Mouse (Mus musculus): ENCODE measurements around the gene Polr1d.
A peak's percentile ranks its signal among the peaks of the same experiment; 100 is the strongest.

The Polr1d gene

DNA sequence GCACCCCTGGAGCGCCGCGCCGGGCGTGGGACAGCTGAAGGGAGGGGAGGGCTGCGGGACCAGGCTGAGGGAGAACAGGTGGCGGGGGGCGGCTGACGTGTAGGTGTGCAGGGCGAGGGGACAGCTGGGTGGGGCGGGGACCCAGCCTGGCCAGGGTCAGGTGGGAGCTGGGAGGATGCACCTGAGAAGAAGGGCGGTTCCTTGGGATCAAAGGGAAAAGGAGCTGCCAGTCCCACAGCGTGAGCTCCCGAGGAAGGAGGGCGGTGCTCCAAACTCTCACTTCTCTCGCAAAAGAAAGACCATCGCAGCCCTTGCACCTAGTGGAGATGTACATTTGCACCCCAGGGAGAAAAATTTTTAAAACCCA is at the start of gene Polr1d:
Polr1d (plus strand) TSS at position 252 of the 367 bp plus-strand sequence.
- DNase-seq (ENCODE audit: low spot score in 2 of 2), result no peak

GRCm38 (mm10) chr5:147031281-147031680 is 45.6 kb upstream of the Polr1d start:
- no peak for DNase-seq (ENCODE audit: low spot score in 2 of 2)

DNA sequence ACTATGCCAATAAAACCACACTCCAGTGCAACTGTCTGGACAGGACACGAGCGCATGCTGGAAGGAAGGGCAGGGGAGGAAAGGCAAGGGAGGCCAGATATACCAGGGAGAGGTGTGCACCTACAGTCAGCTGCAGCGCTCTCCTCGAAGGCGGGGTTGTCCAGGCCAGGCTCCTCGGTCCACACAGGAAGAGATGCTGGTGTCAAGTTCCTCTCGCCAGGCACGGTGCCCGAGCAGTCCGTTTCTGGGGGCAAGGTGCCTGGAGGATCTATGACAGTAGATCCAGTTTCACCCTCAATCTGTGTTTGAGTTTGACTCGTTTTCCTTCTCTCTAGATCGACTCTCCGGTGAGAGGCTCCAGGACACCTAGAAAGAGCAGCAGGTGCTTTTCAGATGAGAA is 43.7 kb upstream of the Polr1d start:
- no peak for DNase-seq (ENCODE audit: low spot score in 2 of 2)

- no peak for DNase-seq (ENCODE audit: low spot score in 2 of 2)
Measured at GRCm38 (mm10) chr5:147034283-147034682, 42.6 kb upstream of the Polr1d start.

- DNase-seq (ENCODE audit: low spot score in 2 of 2), result no peak
Measured at GRCm38 (mm10) chr5:147035301-147035700, 41.5 kb upstream of the Polr1d start.

- no peak for DNase-seq (ENCODE audit: low spot score in 2 of 2)
Measured at GRCm38 (mm10) chr5:147036028-147036427, 40.8 kb upstream of the Polr1d start.

- no peak for DNase-seq (ENCODE audit: low spot score in 2 of 2)
Measured at GRCm38 (mm10) chr5:147036661-147037060, 40.2 kb upstream of the Polr1d start.

GRCm38 (mm10) chr5:147037601-147038000 is 39.2 kb upstream of the Polr1d start:
- no peak for DNase-seq (ENCODE audit: low spot score in 2 of 2)

DNA sequence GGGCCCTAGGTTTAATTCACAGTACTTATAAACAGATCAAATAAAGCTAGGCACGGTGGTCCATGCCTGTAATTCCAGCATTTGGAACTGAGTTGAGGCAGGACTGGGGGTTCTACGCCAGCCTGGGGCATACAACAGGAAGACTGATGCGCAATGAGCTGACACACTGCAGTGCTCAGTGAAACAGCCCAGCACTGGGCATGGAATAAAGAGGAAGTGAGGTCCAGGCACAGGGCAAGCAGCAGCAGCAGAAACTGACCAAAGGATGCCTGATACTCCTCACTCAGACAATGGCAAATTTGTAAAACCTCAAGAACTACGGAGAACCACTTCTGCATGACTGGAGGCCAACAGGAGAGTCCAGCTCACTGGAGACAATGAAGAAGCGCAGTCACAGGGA is 37.5 kb upstream of the Polr1d start:
- DNase-seq (ENCODE audit: low spot score in 2 of 2), result no peak

DNA sequence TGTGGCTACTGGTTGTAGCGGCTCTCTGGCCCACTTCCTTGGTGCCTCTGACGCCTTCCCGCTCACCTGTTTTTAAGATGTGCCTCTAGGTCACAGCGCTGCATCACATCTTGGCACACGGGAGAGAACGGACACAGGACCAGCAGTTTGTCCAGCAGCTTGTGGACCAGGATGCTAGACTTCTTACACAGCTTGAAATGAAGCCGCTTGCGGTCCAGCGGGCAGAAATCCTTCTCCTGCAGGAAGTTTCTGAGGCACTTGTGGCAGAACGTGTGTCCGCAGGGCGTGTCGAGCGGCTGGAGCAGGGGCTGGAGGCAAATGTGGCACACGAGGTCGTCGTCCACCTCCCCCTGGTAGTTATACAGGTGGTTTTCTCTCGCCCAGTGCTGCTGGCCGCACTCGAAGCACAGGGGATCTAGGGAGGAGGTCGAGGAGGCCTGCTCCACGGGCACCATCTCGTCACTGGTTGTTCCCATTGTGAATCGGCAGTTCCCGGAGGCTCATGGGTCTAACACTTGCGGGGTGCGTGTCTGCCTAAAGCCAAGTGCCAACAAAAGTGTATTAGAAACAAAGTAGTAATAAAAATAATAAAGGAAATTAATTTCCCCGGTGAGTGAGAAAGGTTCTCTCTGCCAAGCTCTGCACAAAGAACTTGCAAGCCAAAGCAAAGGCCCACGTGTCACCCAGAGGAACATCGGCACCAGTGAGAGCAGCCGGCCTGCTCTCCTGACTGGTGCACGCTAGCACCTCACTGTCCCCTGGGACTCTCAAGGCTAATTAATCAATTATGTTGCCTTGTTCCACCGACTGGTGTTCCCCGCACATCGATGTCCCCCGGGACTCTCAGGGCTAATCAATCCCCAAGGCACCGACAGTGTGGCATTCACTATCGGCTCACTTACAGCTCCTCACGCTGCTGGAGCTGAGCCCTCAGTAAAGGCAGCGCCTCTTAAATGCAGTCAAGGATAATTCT is 34.6 kb upstream of the Polr1d start:
- no peak for DNase-seq (ENCODE audit: low spot score in 2 of 2)

DNA sequence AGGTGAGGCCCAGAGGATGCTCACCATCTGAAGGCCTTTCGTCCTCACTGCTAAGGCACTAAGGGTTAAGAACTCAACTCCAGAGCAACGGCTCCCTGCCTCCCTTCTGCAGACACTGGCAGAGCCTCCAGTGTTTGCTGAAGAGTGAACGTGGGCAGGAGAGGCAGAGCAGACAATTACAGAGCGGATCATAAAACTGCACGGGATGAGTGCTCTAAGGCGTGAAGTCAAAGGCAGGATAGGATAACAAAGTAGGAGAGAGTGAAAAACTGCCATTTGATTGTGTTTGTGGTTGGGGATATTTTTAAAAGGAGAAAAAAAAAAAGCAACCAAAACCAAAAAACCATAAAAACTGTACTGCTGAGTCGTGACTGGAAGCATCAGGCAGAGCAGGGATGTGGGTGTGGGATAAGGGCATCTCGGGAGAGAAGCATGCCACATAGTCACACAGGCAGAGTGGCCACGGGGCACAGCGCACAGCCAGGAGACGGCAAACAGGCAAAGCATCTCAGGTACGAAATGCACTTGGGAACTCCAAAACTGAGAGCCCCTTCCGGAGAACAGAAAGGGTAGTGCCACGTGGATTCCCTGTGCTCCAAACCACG is 33.5 kb upstream of the Polr1d start:
- DNase-seq (ENCODE audit: low spot score in 2 of 2), result peak in 1 of 2 experiments; percentile 51

- DNase-seq (ENCODE audit: low spot score in 2 of 2), result no peak
Measured at GRCm38 (mm10) chr5:147045311-147045710, 31.5 kb upstream of the Polr1d start.

GRCm38 (mm10) chr5:147045929-147046328 is 30.9 kb upstream of the Polr1d start:
- DNase-seq (ENCODE audit: low spot score in 2 of 2), result no peak

DNA sequence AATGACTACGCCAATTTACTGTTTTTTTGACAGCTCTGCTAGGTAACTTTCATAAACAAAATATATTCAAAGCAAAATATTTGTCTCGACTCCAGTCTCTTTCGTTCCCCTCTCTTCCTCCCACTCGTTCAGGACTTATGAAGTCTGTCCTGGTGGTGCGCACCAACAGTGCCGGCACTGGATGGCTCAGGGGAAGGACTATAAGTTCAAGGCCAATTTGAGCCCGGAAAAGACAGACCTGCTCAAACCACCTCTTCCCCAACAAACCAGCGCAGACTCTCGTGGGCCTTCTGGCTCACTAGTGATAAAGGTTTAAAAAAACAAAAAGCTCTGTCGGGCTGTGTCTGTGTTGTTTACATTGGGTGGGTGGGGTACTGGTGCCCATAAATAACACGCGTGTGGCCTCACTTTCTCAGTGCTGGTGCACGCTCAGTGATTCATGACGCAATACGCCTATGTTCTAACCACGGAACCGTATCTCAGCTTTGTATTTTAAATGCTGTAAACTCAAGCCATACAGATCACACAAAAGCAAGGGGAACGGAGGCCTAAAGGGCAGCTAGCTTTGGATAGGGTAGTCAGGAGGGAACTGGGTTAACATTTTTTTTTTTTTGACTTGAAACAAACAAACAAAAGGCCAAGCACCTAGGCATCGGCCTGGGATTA is 27.2 kb upstream of the Polr1d start:
- DNase-seq (ENCODE audit: low spot score in 2 of 2), result no peak

GRCm38 (mm10) chr5:147050816-147051499 is 25.9 kb upstream of the Polr1d start:
- no peak for DNase-seq (ENCODE audit: low spot score in 2 of 2)

GRCm38 (mm10) chr5:147051500-147052308 is 25.1 kb upstream of the Polr1d start:
- no peak for DNase-seq (ENCODE audit: low spot score in 2 of 2)

DNA sequence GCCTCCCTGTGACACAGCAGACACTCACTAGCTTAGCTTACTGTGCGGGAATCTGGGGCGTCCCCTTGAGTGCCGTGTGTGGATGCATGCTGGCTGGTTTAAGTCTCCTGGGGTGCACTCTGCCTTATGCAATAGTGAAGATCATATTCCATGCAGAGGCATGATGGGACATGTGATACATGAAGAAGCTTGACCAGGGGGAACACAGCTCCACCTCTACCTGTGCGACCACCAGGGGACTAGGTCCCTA is 24.6 kb upstream of the Polr1d start:
- no peak for DNase-seq (ENCODE audit: low spot score in 2 of 2)

DNA sequence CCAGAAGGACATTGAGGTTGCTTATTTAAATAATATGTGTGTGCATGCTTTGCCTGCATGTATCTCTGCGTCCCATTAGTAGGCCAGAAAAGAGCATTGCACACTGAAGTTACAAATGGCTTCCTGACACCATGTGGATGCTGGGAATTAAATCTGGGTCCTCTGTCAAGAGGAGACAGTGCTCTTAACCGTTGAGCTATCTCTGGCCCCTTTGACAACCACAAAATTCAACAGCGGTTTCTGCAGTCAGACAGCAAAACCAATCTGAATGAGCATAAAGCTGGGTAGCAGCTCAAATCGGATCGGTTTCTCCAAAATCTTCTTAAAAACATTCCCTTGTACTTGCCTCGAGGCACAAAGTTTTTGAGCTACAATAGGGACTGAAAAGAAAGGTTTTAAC is 23.8 kb upstream of the Polr1d start:
- no peak for DNase-seq (ENCODE audit: low spot score in 2 of 2)

- DNase-seq (ENCODE audit: low spot score in 2 of 2), result no peak
Measured at GRCm38 (mm10) chr5:147053481-147053880, 23.4 kb upstream of the Polr1d start.

DNA sequence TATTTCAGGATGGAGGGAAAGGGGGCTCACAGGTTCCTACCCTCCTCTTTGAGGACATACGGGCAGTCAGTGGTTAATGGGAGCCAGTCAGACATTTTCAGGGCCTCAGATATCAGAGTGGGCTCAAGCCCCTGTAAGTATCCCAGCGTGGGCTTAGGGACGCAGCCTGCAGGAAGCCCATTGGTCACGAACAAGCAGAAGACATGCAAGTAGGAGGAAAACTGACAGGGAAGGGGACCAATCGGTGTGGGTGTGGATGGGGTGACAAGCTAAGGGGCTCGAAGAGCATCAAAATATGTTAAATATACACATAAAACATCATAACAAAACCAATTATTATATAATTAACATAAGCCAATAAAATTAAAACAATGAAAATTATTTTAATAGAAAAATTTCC is 22.5 kb upstream of the Polr1d start:
- DNase-seq (ENCODE audit: low spot score in 2 of 2), result no peak

DNA sequence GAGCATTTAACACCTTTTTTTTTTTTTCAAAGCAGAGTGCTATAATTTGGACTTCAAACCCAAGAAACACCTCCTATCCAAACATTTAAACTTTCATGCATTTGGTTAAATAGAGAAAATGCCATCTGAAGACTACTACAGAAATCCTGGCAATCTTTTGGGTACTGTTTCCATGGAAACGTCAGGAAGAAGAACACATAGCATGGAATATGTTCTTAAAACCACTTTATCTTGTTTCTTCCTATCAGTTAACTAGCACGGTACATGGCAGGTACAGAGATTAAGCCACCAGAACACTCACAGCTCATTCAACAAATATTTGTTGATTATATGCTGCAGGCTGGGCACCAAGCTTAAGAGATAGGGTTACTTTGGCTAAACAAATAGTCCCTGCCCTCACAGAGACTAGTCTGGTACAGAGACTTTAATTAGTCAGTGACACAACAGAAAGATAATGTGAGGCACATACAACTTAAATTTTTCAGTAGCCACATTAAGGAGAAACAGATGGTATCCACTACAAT is 22.0 kb upstream of the Polr1d start:
- no peak for DNase-seq (ENCODE audit: low spot score in 2 of 2)

All from right cerebral cortex, adult 2 months (tissue).